Mouse (Mus musculus) heart, postnatal 0 days (tissue): ENCODE measurements around the gene Olfr775. TPM values are rescaled to one million over a fixed set of nuclear protein-coding genes. Genes with fewer than 3 reads are reported as not detected.

ENCODE experiments used
- ATAC-seq: fragments of 200-750 bp; cut with Nextera tagmentation; 2 replicates; pipeline ENCODE4 v1.8.0; 2017; ENCODE audit warnings: low read depth, moderate number of reproducible peaks, moderate library complexity; ENCODE audit not compliant: insufficient read depth
- DNase-seq: peaks from one replicate; pipeline ENCODE4 v3.0.0-alpha.2; 2016; ENCODE audit warnings: low spot score
- H3K27ac ChIP-seq: fragments of 300-500 bp; sonication (generic); 2 replicates; pipeline ENCODE4 v1.5.1; 2014; ENCODE audit warnings: low read depth, mild to moderate bottlenecking
- H3K27me3 ChIP-seq: fragments of 300-500 bp; sonication (generic); 2 replicates; pipeline ENCODE4 v1.6.1; 2014; ENCODE audit warnings: low read length, mixed read lengths; ENCODE audit not compliant: control insufficient read depth, insufficient read depth
- H3K36me3 ChIP-seq: fragments of 300-500 bp; sonication (generic); replicated peaks from 2 replicates; pipeline ENCODE4 v1.6.1; 2014; ENCODE audit warnings: low read length, mixed read lengths; ENCODE audit not compliant: control insufficient read depth, insufficient read depth
- H3K4me1 ChIP-seq: fragments of 300-500 bp; sonication (generic); 2 replicates; pipeline ENCODE4 v1.6.1; 2014; ENCODE audit warnings: antibody characterized with exemption; ENCODE audit not compliant: control insufficient read depth, insufficient read depth
- H3K4me2 ChIP-seq: fragments of 300-500 bp; sonication (generic); 2 replicates; pipeline ENCODE4 v1.6.1; 2014; ENCODE audit warnings: low read depth, mild to moderate bottlenecking, low read length, moderate library complexity
- H3K4me3 ChIP-seq: fragments of 300-500 bp; sonication (generic); 2 replicates; pipeline ENCODE4 v1.5.1; 2014; ENCODE audit warnings: low read depth, low read length
- H3K9ac ChIP-seq: fragments of 300-500 bp; sonication (generic); replicated peaks from 2 replicates; pipeline ENCODE4 v1.6.1; 2014; ENCODE audit warnings: low read depth, low read length, mixed read lengths
- H3K9me3 ChIP-seq: fragments of 300-500 bp; sonication (generic); replicated peaks from 2 replicates; pipeline ENCODE4 v1.6.1; 2016; ENCODE audit warnings: low read length; ENCODE audit not compliant: control insufficient read depth
- CTCF ChIP-seq: IDR thresholded peaks from 2 replicates; pipeline ENCODE4 v1.5.1; 2016; ENCODE audit warnings: antibody characterized with exemption, control low read depth, low read depth
- EP300 ChIP-seq: IDR thresholded peaks from 2 replicates; pipeline ENCODE4 v1.6.1; 2016; ENCODE audit warnings: antibody characterized with exemption, low read depth
- WGBS: fragments of 180-500 bp; shearing (Covaris S2); extraction: QIAGEN DNeasy Blood & Tissue Kit; methylation state at CpG from one replicate; pipeline ENCODE4 v1.1.7; 2014; 5-methylcytosine and 5-hydroxymethylcytosine counted together
- polyA plus RNA-seq: library from polyadenylated mRNA; unstranded; fragments of >200 nt; fragmentation: Nextera tagmentation; extraction: Ambion mirVana; gene quantifications from 2 replicates; pipeline ENCODE4 v1.2.1, GENCODE M21; 2015
- total RNA-seq: library from RNA; depleted of rRNA; stranded (reverse); fragments of >200 nt; gene quantifications from 2 replicates; pipeline ENCODE4 v1.2.3, GENCODE M21; 2014; ENCODE audit warnings: low replicate concordance; rRNA removed

Olfr775 gene
- total RNA-seq: not detected in 2 replicates
- not detected in 2 replicates for polyA plus RNA-seq

GRCm38 (mm10) chr10:129248112-129248511 is at the start of gene Olfr775:
TSS of gene Olfr775 (plus strand) at chr10:129248412.
- Histone ChIP-seq H3K36me3 (no peaks in the 10 kb centered on the region), H3K4me2 (no peak within 1 kb of the TSS), H3K27ac (no peak within 1 kb of the TSS), H3K27me3 (no peaks in the 10 kb centered on the region), H3K4me1 (no peaks in the 10 kb centered on the region), H3K4me3 (no peak within 1 kb of the TSS), H3K9ac (no peak within 1 kb of the TSS), H3K9me3 (no peaks in the 10 kb centered on the region)
- TF ChIP-seq CTCF: no peak
- WGBS: 68% methylated on average over 3 of the region's 3 CpGs
- DNase-seq: no peak
- no peak for ATAC-seq

- Histone ChIP-seq H3K27me3 (no peaks in the 10 kb centered on the region), H3K4me2 (no peak overlapping the region)
- no peak for ATAC-seq
Measured at GRCm38 (mm10) chr10:129230737-129231136, 17.5 kb upstream of the Olfr775 start.

GRCm38 (mm10) chr10:129235904-129236303 is 12.3 kb upstream of the Olfr775 start, which contains the start of gene Olfr774:
TSS of gene Olfr774 (plus strand) at chr10:129236204.
- Histone ChIP-seq H3K9me3 (no peaks in the 10 kb centered on the region), H3K27ac (no peak within 1 kb of the TSS), H3K4me2 (no peak within 1 kb of the TSS), H3K27me3 (no peaks in the 10 kb centered on the region), H3K9ac (no peak within 1 kb of the TSS), H3K4me1 (no peaks in the 10 kb centered on the region), H3K4me3 (no peak within 1 kb of the TSS), H3K36me3 (no peaks in the 10 kb centered on the region)
- no peak for TF ChIP-seq CTCF
- no peak for TF ChIP-seq EP300
- no peak for ATAC-seq
- no peak for DNase-seq
- WGBS: 59% methylated on average over 2 of the region's 2 CpGs

More at GRCm38 (mm10) chr10:129230737-129231136, 17.5 kb upstream of the Olfr775 start:
- 61% methylated on average over 1 of the region's 1 CpGs for WGBS
- Histone ChIP-seq H3K36me3 (no peaks in the 10 kb centered on the region), H3K9me3 (peaks cover 4% of the 10 kb centered on the region; the same call in 1 of the 2 replicates), H3K27ac (no peak overlapping the region), H3K9ac (no peak overlapping the region), H3K4me3 (no peak overlapping the region), H3K4me1 (no peaks in the 10 kb centered on the region)
- no peak for TF ChIP-seq CTCF
- TF ChIP-seq EP300: no peak
- DNase-seq: no peak

- H3K9ac ChIP-seq: no peak within 1 kb of the TSS
- TF ChIP-seq CTCF: no peak
- no peak for TF ChIP-seq EP300
- no peaks in the 10 kb centered on the region for H3K4me1 ChIP-seq
- H3K4me3 ChIP-seq: no peak within 1 kb of the TSS
- ATAC-seq (no peak), DNase-seq (no peak)
- no peak within 1 kb of the TSS for H3K4me2 ChIP-seq
- no peak within 1 kb of the TSS for H3K27ac ChIP-seq
- H3K27me3 ChIP-seq: no peaks in the 10 kb centered on the region
- no peaks in the 10 kb centered on the region for H3K9me3 ChIP-seq
- H3K36me3 ChIP-seq: no peaks in the 10 kb centered on the region
Measured at GRCm38 (mm10) chr10:129258827-129259226, 10.6 kb downstream of the Olfr775 start, which contains the start of gene Olfr776. TSS of gene Olfr776 (plus strand) at chr10:129259127.

- Histone ChIP-seq H3K36me3 (no peaks in the 10 kb centered on the region), H3K4me3 (no peak within 1 kb of the TSS), H3K9me3 (no peaks in the 10 kb centered on the region), H3K9ac (no peak within 1 kb of the TSS), H3K4me1 (no peaks in the 10 kb centered on the region), H3K27ac (no peak within 1 kb of the TSS), H3K27me3 (no peaks in the 10 kb centered on the region), H3K4me2 (no peak within 1 kb of the TSS)
- ATAC-seq (no peak), DNase-seq (no peak)
- WGBS: 76% methylated on average over 2 of the region's 2 CpGs
- no peak for TF ChIP-seq EP300
Measured at GRCm38 (mm10) chr10:129271081-129271535, 22.9 kb downstream of the Olfr775 start, which contains the start of gene Olfr777. TSS of gene Olfr777 (minus strand) at chr10:129271485.

Other genes with a start within 250 kb of the Olfr775 start
- not detected in 2 replicates for gene Olfr763, start 237.6 kb upstream of the Olfr775 start, total RNA-seq
- not detected in 2 replicates for gene Olfr763, start 237.6 kb upstream of the Olfr775 start, polyA plus RNA-seq
- not detected in 2 replicates for gene Olfr764-ps1, start 208.5 kb upstream of the Olfr775 start, total RNA-seq
- gene Olfr764-ps1, start 208.5 kb upstream of the Olfr775 start, polyA plus RNA-seq: not detected in 2 replicates
- gene Olfr765, start 198.4 kb upstream of the Olfr775 start, total RNA-seq: not detected in 2 replicates
- gene Olfr765, start 198.4 kb upstream of the Olfr775 start, polyA plus RNA-seq: not detected in 2 replicates
- not detected in 2 replicates for gene Olfr766-ps1, start 179.4 kb upstream of the Olfr775 start, total RNA-seq
- gene Olfr766-ps1, start 179.4 kb upstream of the Olfr775 start, polyA plus RNA-seq: not detected in 2 replicates
- not detected in 2 replicates for gene Olfr767, start 165.5 kb upstream of the Olfr775 start, total RNA-seq
- gene Olfr767, start 165.5 kb upstream of the Olfr775 start, polyA plus RNA-seq: not detected in 2 replicates
- not detected in 2 replicates for gene Olfr768, start 149.0 kb upstream of the Olfr775 start, total RNA-seq
- not detected in 2 replicates for gene Olfr768, start 149.0 kb upstream of the Olfr775 start, polyA plus RNA-seq
- gene Olfr769, start 130.6 kb upstream of the Olfr775 start, total RNA-seq: not detected in 2 replicates
- not detected in 2 replicates for gene Olfr769, start 130.6 kb upstream of the Olfr775 start, polyA plus RNA-seq
- not detected in 2 replicates for gene Olfr770, start 109.4 kb upstream of the Olfr775 start, total RNA-seq
- not detected in 2 replicates for gene Olfr770, start 109.4 kb upstream of the Olfr775 start, polyA plus RNA-seq
- gene Olfr771, start 83.7 kb upstream of the Olfr775 start, total RNA-seq: not detected in 2 replicates
- gene Olfr771, start 83.7 kb upstream of the Olfr775 start, polyA plus RNA-seq: not detected in 2 replicates
- not detected in 2 replicates for gene Olfr772, start 70.5 kb upstream of the Olfr775 start, total RNA-seq
- not detected in 2 replicates for gene Olfr772, start 70.5 kb upstream of the Olfr775 start, polyA plus RNA-seq
- gene Olfr773, start 61.0 kb upstream of the Olfr775 start, total RNA-seq: not detected in 2 replicates
- gene Olfr773, start 61.0 kb upstream of the Olfr775 start, polyA plus RNA-seq: not detected in 2 replicates
- gene Olfr774, start 12.2 kb upstream of the Olfr775 start, total RNA-seq: not detected in 2 replicates
- not detected in 2 replicates for gene Olfr774, start 12.2 kb upstream of the Olfr775 start, polyA plus RNA-seq
- not detected in 2 replicates for gene Olfr776, start 10.7 kb downstream of the Olfr775 start, total RNA-seq
- gene Olfr776, start 10.7 kb downstream of the Olfr775 start, polyA plus RNA-seq: not detected in 2 replicates
- not detected in 2 replicates for gene Olfr777, start 23.1 kb downstream of the Olfr775 start, total RNA-seq
- not detected in 2 replicates for gene Olfr777, start 23.1 kb downstream of the Olfr775 start, polyA plus RNA-seq
- not detected in 2 replicates for gene Olfr780, start 69.7 kb downstream of the Olfr775 start, total RNA-seq
- not detected in 2 replicates for gene Olfr780, start 69.7 kb downstream of the Olfr775 start, polyA plus RNA-seq
- not detected in 2 replicates for gene Olfr781, start 80.4 kb downstream of the Olfr775 start, total RNA-seq
- not detected in 2 replicates for gene Olfr781, start 80.4 kb downstream of the Olfr775 start, polyA plus RNA-seq
- gene Olfr782, start 100.4 kb downstream of the Olfr775 start, total RNA-seq: not detected in 2 replicates
- gene Olfr782, start 100.4 kb downstream of the Olfr775 start, polyA plus RNA-seq: not detected in 2 replicates
- 0.27 TPM in 1 of 2 replicates, not detected in the other for gene Olfr784, start 135.7 kb downstream of the Olfr775 start, total RNA-seq
- not detected in 2 replicates for gene Olfr784, start 135.7 kb downstream of the Olfr775 start, polyA plus RNA-seq
- not detected in 2 replicates for gene Olfr785, start 157.0 kb downstream of the Olfr775 start, total RNA-seq
- gene Olfr785, start 157.0 kb downstream of the Olfr775 start, polyA plus RNA-seq: not detected in 2 replicates
- gene Olfr786, start 178.9 kb downstream of the Olfr775 start, total RNA-seq: not detected in 2 replicates
- not detected in 2 replicates for gene Olfr786, start 178.9 kb downstream of the Olfr775 start, polyA plus RNA-seq
- gene Olfr787, start 213.4 kb downstream of the Olfr775 start, total RNA-seq: not detected in 2 replicates
- not detected in 2 replicates for gene Olfr787, start 213.4 kb downstream of the Olfr775 start, polyA plus RNA-seq
- gene Olfr788, start 222.6 kb downstream of the Olfr775 start, total RNA-seq: not detected in 2 replicates
- not detected in 2 replicates for gene Olfr788, start 222.6 kb downstream of the Olfr775 start, polyA plus RNA-seq
- not detected in 2 replicates for gene Olfr789, start 236.3 kb downstream of the Olfr775 start, total RNA-seq
- gene Olfr789, start 236.3 kb downstream of the Olfr775 start, polyA plus RNA-seq: not detected in 2 replicates